Mouse (Mus musculus) C2C12 (cell line): ENCODE measurements around the gene 5730522E02Rik. TPM values are rescaled to one million over a fixed set of nuclear protein-coding genes. Genes with fewer than 3 reads are reported as not detected.

Experiments
- H3K27me3 ChIP-seq: one replicate; pipeline ENCODE4 v1.6.1; 2011; ENCODE audit not compliant: control insufficient read depth, insufficient read depth, insufficient read length
- H3K36me3 ChIP-seq: one replicate; pipeline ENCODE4 v1.6.1; 2011; ENCODE audit not compliant: control insufficient read depth, insufficient read depth
- H3K4me3 ChIP-seq: one replicate; pipeline ENCODE4 v1.5.1; 2011; ENCODE audit warnings: mild to moderate bottlenecking, control low read depth; ENCODE audit not compliant: poor library complexity, insufficient read depth, severe bottlenecking
- H3K79me2 ChIP-seq: one replicate; pipeline ENCODE4 v1.6.1; 2011; ENCODE audit not compliant: control insufficient read depth, insufficient read depth
- H3K79me3 ChIP-seq: one replicate; pipeline ENCODE4 v1.6.1; 2011; ENCODE audit warnings: low read depth, control low read depth
- H3ac ChIP-seq: one replicate; pipeline ENCODE3; 2011; ENCODE audit warnings: low read depth; ENCODE audit not compliant: control insufficient read depth, insufficient read length
- CEBPB ChIP-seq: IDR thresholded peaks from one replicate; pipeline ENCODE4 v1.6.1; 2011; ENCODE audit warnings: low read depth, mild to moderate bottlenecking, control low read depth, moderate library complexity
- CTCF ChIP-seq: IDR thresholded peaks from one replicate; pipeline ENCODE4 v1.5.1; 2011; ENCODE audit not compliant: control insufficient read depth, insufficient read depth, insufficient read length
- FOSL1 ChIP-seq: IDR thresholded peaks from one replicate; pipeline ENCODE4 v1.8.0; 2011; ENCODE audit warnings: mild to moderate bottlenecking, low read length; ENCODE audit not compliant: poor library complexity, insufficient read depth, severe bottlenecking
- MAX ChIP-seq: IDR thresholded peaks from one replicate; pipeline ENCODE4 v1.6.1; 2011; ENCODE audit warnings: mild to moderate bottlenecking, control low read depth
- MYOD1 ChIP-seq: IDR thresholded peaks from one replicate; pipeline ENCODE4 v1.6.1; 2011; ENCODE audit warnings: low read depth; ENCODE audit not compliant: control insufficient read depth, insufficient read length
- MYOG ChIP-seq: IDR thresholded peaks from one replicate; pipeline ENCODE4 v1.6.1; 2011; ENCODE audit not compliant: control insufficient read depth, insufficient read length; ENCODE audit errors: extremely low read depth
- USF1 ChIP-seq: IDR thresholded peaks from one replicate; pipeline ENCODE4 v1.6.1; 2011; ENCODE audit warnings: low read depth, mild to moderate bottlenecking, control low read depth, moderate library complexity
- polyA plus RNA-seq: library from polyadenylated mRNA; unstranded; fragments of >200 nt; fragmentation: generic; extraction: Trizol; gene quantifications from one replicate; pipeline ENCODE4 v1.2.1, GENCODE M21; 2012; ENCODE audit warnings: missing spikeins

The 5730522E02Rik gene
- polyA plus RNA-seq, 1 experiment, result not detected

GRCm38 (mm10) chr11:26167609-26167971, 43.0 kb downstream of the 5730522E02Rik start:
- no peaks in the 10 kb centered on the region for H3K27me3 ChIP-seq
- H3ac ChIP-seq, result no peak overlapping the region
- no peak for TF ChIP-seq MYOG

GRCm38 (mm10) chr11:26166966-26167608, 43.5 kb downstream of the 5730522E02Rik start:
- TF ChIP-seq CTCF (no peak), MYOG (no peak), FOSL1 (no peak), MAX (no peak), CEBPB (no peak), USF1 (no peak), MYOD1 (no peak)
- no peaks in the 10 kb centered on the region for H3K36me3 ChIP-seq

More at GRCm38 (mm10) chr11:26167609-26167971, 43.0 kb downstream of the 5730522E02Rik start:
- no peaks in the 10 kb centered on the region for H3K36me3 ChIP-seq
- H3K79me2 ChIP-seq, result no peaks in the 10 kb centered on the region
- H3K4me3 ChIP-seq, result no peak overlapping the region
- no peaks in the 10 kb centered on the region for H3K79me3 ChIP-seq

GRCm38 (mm10) chr11:26164651-26165259, 45.8 kb downstream of the 5730522E02Rik start:
- Histone ChIP-seq H3K79me3 (no peaks in the 10 kb centered on the region), H3K36me3 (no peaks in the 10 kb centered on the region), H3K79me2 (no peaks in the 10 kb centered on the region), H3ac (no peak overlapping the region), H3K27me3 (no peaks in the 10 kb centered on the region), H3K4me3 (no peak overlapping the region)
- TF ChIP-seq MAX, result no peak
- no peak for TF ChIP-seq CTCF
- TF ChIP-seq MYOG, result no peak
- no peak for TF ChIP-seq CEBPB
- no peak for TF ChIP-seq FOSL1
- TF ChIP-seq MYOD1, result no peak
- no peak for TF ChIP-seq USF1

More at GRCm38 (mm10) chr11:26166966-26167608, 43.5 kb downstream of the 5730522E02Rik start:
- Histone ChIP-seq H3K79me3 (no peaks in the 10 kb centered on the region), H3K27me3 (no peaks in the 10 kb centered on the region), H3K79me2 (no peaks in the 10 kb centered on the region), H3ac (no peak overlapping the region), H3K4me3 (no peak overlapping the region)

GRCm38 (mm10) chr11:26161354-26161753, 49.2 kb downstream of the 5730522E02Rik start:
- Histone ChIP-seq H3K27me3 (no peaks in the 10 kb centered on the region), H3K4me3 (no peak overlapping the region), H3K79me3 (no peaks in the 10 kb centered on the region), H3ac (no peak overlapping the region), H3K36me3 (no peaks in the 10 kb centered on the region), H3K79me2 (no peaks in the 10 kb centered on the region)
- TF ChIP-seq MYOG (no peak), MAX (no peak), CTCF (no peak), FOSL1 (no peak)

- Histone ChIP-seq H3K27me3 (no peaks in the 10 kb centered on the region), H3ac (no peak overlapping the region), H3K4me3 (no peak overlapping the region), H3K79me2 (no peaks in the 10 kb centered on the region), H3K36me3 (no peaks in the 10 kb centered on the region), H3K79me3 (no peaks in the 10 kb centered on the region)
- TF ChIP-seq CTCF, result no peak
- TF ChIP-seq USF1, result no peak
- no peak for TF ChIP-seq FOSL1
- TF ChIP-seq MAX, result no peak
- TF ChIP-seq MYOD1, result no peak
- TF ChIP-seq CEBPB, result no peak
- no peak for TF ChIP-seq MYOG
Observed at GRCm38 (mm10) chr11:26159033-26159432, 51.5 kb downstream of the 5730522E02Rik start.

GRCm38 (mm10) chr11:26140024-26140423, 70.5 kb downstream of the 5730522E02Rik start:
- Histone ChIP-seq H3K79me2 (no peaks in the 10 kb centered on the region), H3K4me3 (no peak overlapping the region), H3ac (no peak overlapping the region), H3K79me3 (no peaks in the 10 kb centered on the region), H3K36me3 (no peaks in the 10 kb centered on the region), H3K27me3 (no peaks in the 10 kb centered on the region)
- TF ChIP-seq CTCF, result no peak
